Mouse (Mus musculus) G1E (cell line): ENCODE data around the gene Scd1. TPM values are rescaled to one million over a fixed set of nuclear protein-coding genes. Genes with fewer than 3 reads are reported as not detected.

Experiments used
- ATAC-seq: 2 replicates; pipeline ENCODE4 v1.8.0; 2016; ENCODE audit warnings: mild to moderate bottlenecking; ENCODE audit not compliant: insufficient number of reproducible peaks, poor library complexity, low FRiP score, severe bottlenecking; ENCODE audit errors: extremely low read depth
- DNase-seq: peaks from one replicate; pipeline ENCODE4 v3.0.0; 2012; ENCODE audit warnings: low spot score
- H3K27me3 ChIP-seq: 2 replicates; pipeline ENCODE4 v1.6.1; 2012; ENCODE audit warnings: mild to moderate bottlenecking, low read length, inconsistent platforms; ENCODE audit not compliant: insufficient read depth
- H3K36me3 ChIP-seq: replicated peaks from 2 replicates; pipeline ENCODE3; 2012; ENCODE audit warnings: mild to moderate bottlenecking, inconsistent platforms
- H3K4me1 ChIP-seq: 2 replicates; pipeline ENCODE4 v1.6.1; 2012; ENCODE audit warnings: low read depth, low read length, inconsistent platforms, mixed read lengths; ENCODE audit not compliant: insufficient read depth
- H3K4me3 ChIP-seq: 2 replicates; pipeline ENCODE4 v1.5.1; 2012; ENCODE audit warnings: low read depth, mild to moderate bottlenecking, inconsistent platforms, low read length, moderate library complexity, mixed read lengths
- H3K9me3 ChIP-seq: replicated peaks from 2 replicates; pipeline ENCODE4 v1.6.1; 2012; ENCODE audit warnings: inconsistent platforms
- CTCF ChIP-seq: IDR thresholded peaks from 2 replicates; pipeline ENCODE4 v1.5.1; 2012; ENCODE audit warnings: low read depth, low read length, inconsistent platforms, mixed read lengths
- GATA1 ChIP-seq: IDR thresholded peaks from 2 replicates; pipeline ENCODE4 v1.6.1; 2012; ENCODE audit warnings: borderline replicate concordance, low read length, inconsistent platforms, mixed read lengths
- GATA2 ChIP-seq: IDR thresholded peaks from 2 replicates; pipeline ENCODE4 v1.6.1; 2012; ENCODE audit warnings: low read depth, low read length, inconsistent platforms, borderline replicate concordance
- POLR2AphosphoS5 ChIP-seq: IDR thresholded peaks from 2 replicates; pipeline ENCODE4 v1.6.1; 2012; ENCODE audit warnings: low read depth, low read length, inconsistent platforms; ENCODE audit not compliant: insufficient replicate concordance
- TAL1 ChIP-seq: conservative IDR thresholded peaks from 2 replicates; pipeline ENCODE4 v1.6.1; 2012; ENCODE audit warnings: low read depth, low read length, inconsistent platforms, mixed read lengths
- polyA plus RNA-seq: library from polyadenylated mRNA; stranded (reverse); fragments of >175 nt; gene quantifications from 2 replicates; pipeline ENCODE4 v1.2.3, GENCODE M21; 2012
- total RNA-seq, 2 experiments: library from RNA; stranded (forward) in 1 of 2; stranded (reverse) in 1 of 2; fragments of 200-1000 nt in 1 of 2; fragments of >200 nt in 1 of 2; fragmentation: Nextera tagmentation in 1 of 2; gene quantifications; 2 replicates each; pipeline ENCODE4 v1.2.3; 2014 to 2017

Gene Scd1
- total and polyA plus RNA-seq, 3 experiments: 0.38 to 6.6 (median 6.4) TPM

DNA sequence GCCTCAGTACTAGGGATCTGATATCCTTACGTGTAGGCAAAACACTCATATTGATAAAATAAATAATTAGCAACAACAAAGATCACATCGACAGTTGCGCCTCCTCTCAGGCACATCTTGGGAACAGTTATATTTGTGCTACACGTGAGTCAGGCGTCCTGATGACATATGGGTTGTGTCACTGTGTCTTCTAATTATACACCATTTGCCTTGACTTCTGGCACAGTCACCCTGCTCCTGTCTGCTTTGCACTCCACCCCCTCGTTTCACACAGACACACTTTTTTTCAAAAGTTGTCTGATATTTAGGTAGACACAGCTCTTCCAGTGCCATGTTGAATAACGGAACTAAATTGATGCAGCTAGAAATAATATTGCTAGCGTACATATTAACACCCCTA lies 43.6 kb downstream of the Scd1 start:
- no peak for DNase-seq
- Histone ChIP-seq H3K27me3 (peaks cover 16% of the 10 kb centered on the region), H3K36me3 (no peaks in the 10 kb centered on the region), H3K4me3 (no peak overlapping the region), H3K4me1 (peaks cover 6% of the 10 kb centered on the region), H3K9me3 (no peaks in the 10 kb centered on the region)
- ATAC-seq: no peak
- no peak for TF ChIP-seq GATA2
- TF ChIP-seq CTCF: no peak
- TF ChIP-seq TAL1: no peak
- TF ChIP-seq GATA1: no peak
- no peak for TF ChIP-seq POLR2AphosphoS5

DNA sequence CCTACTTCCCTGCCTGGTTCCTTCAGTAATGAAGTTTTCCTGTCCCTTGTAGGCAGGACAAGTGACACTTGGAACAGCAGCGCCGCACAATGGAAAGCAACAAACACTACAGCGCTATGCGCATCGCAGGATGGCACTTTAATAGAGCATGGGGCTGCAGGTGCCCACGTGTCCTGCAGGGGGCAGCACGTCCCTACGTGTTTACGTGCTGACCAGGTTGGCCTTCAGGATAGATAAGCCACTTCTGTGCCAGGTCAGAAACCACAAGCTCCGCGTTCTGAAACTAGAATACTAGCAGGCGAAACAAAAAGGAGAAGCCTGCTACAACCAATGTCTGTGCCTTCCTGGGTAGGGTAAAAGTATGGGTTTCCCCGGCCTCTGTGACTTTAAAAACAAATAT lies 44.1 kb downstream of the Scd1 start:
- Histone ChIP-seq H3K36me3 (no peaks in the 10 kb centered on the region), H3K4me3 (no peak overlapping the region), H3K4me1 (peaks cover 6% of the 10 kb centered on the region), H3K9me3 (no peaks in the 10 kb centered on the region), H3K27me3 (peaks cover 17% of the 10 kb centered on the region)
- DNase-seq: no peak
- TF ChIP-seq CTCF (peak; percentile 97), GATA2 (no peak)
- ATAC-seq: no peak

DNA sequence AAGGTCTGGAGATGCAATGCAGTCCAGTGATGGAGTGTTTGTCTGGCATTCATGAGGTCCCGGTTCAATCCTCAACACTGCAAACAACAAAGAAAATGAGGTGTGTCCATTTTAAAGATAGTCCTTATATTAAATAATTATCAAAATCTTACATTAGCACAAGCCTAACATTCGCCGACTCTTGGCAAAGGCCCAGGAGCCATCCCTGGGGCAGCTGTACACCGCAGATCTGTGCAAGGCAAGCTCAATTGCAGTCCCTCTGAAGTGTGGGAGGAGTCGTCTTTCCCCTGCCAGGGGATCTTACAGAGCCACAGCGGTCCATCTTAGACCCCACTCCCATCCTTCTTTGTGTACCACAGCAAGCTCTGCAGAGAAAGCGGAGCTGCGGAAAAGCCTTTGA lies 49.0 kb downstream of the Scd1 start:
- Histone ChIP-seq H3K4me3 (no peak overlapping the region), H3K4me1 (peaks cover 4% of the 10 kb centered on the region), H3K36me3 (no peaks in the 10 kb centered on the region), H3K27me3 (peaks cover 36% of the 10 kb centered on the region), H3K9me3 (no peaks in the 10 kb centered on the region)
- no peak for DNase-seq
- no peak for ATAC-seq
- TF ChIP-seq GATA2: no peak

DNA sequence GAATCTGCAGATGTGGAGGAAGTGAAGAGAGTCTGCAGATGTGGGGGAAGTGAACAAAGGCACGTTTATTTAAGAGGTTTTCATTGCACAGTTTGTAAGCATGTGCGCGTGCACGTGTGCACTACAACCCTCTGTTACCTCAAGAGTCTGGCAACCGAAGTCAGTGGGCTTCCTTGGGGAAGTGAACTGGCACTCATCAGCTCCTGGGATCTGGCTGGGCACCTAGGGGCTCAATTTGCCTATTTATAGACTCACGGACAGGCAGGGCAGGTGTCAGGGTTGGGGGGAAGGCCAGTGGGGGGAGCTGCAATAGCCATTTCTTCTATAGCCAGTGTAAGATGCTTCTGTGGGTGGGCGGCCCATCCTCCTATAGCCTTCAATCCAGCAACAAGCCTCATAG lies 55.9 kb downstream of the Scd1 start:
- no peak overlapping the region for H3K4me3 ChIP-seq
- no peaks in the 10 kb centered on the region for H3K36me3 ChIP-seq
- DNase-seq (no peak), ATAC-seq (no peak)
- peaks cover 2% of the 10 kb centered on the region for H3K9me3 ChIP-seq
- TF ChIP-seq POLR2AphosphoS5 (no peak), TAL1 (no peak), GATA1 (no peak), CTCF (no peak), GATA2 (no peak)
- peaks cover 3% of the 10 kb centered on the region; the same call in 1 of the 2 replicates for H3K4me1 ChIP-seq
- H3K27me3 ChIP-seq: peaks cover 35% of the 10 kb centered on the region

DNA sequence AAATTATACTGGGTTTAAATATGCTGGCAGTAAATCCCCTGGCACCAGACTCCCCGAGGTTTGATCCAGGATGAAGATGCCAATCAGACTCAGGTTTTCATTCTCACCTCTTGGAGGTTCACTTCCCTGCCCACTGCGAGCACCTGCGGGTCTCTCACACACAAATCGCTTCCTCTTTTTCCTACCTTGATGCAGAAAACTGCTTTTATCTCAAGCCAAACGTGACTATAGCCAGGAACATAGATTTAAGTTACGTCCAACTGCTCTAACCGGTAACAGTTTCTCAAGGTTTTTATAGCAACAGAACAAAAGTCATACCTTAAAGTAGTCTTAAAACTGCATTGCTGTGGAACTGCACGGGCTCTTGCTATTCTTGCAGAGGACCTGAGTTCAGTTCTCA lies 58.0 kb downstream of the Scd1 start:
- Histone ChIP-seq H3K9me3 (peaks cover 2% of the 10 kb centered on the region), H3K36me3 (no peaks in the 10 kb centered on the region), H3K4me1 (peaks cover 3% of the 10 kb centered on the region; the same call in 1 of the 2 replicates), H3K27me3 (peaks cover 29% of the 10 kb centered on the region), H3K4me3 (no peak overlapping the region)
- DNase-seq: no peak
- TF ChIP-seq POLR2AphosphoS5: no peak
- ATAC-seq: no peak

Other genes starting within 250 kb of the Scd1 start
- not detected in 2 replicates for gene Pkd2l1, start 215.4 kb downstream of the Scd1 start, total RNA-seq (2014; fragmentation: Nextera tagmentation)
- gene Pkd2l1, start 215.4 kb downstream of the Scd1 start, total RNA-seq (2017): not detected in 2 replicates
- not detected in 2 replicates for gene Pkd2l1, start 215.4 kb downstream of the Scd1 start, polyA plus RNA-seq
- 0.87 and 3.8 TPM in 2 replicates for gene Scd3, start 204.6 kb downstream of the Scd1 start, total RNA-seq (2014; fragmentation: Nextera tagmentation)
- gene Scd3, start 204.6 kb downstream of the Scd1 start, total RNA-seq (2017): 0.12 and 0.27 TPM in 2 replicates
- gene Scd3, start 204.6 kb downstream of the Scd1 start, polyA plus RNA-seq: 0.11 TPM in 1 of 2 replicates, not detected in the other
- 710 and 771 TPM in 2 replicates for gene Scd2, start 114.2 kb downstream of the Scd1 start, total RNA-seq (2014; fragmentation: Nextera tagmentation)
- gene Scd2, start 114.2 kb downstream of the Scd1 start, total RNA-seq (2017): 537 and 649 TPM in 2 replicates
- 63.8 and 97.6 TPM in 2 replicates for gene Scd2, start 114.2 kb downstream of the Scd1 start, polyA plus RNA-seq
- 0.23 TPM in 1 of 2 replicates, not detected in the other for gene Scd4, start 74.8 kb downstream of the Scd1 start, total RNA-seq (2014; fragmentation: Nextera tagmentation)
- 0.44 and 0.76 TPM in 2 replicates for gene Scd4, start 74.8 kb downstream of the Scd1 start, total RNA-seq (2017)
- 0.10 and 0.13 TPM in 2 replicates for gene Scd4, start 74.8 kb downstream of the Scd1 start, polyA plus RNA-seq
- gene Wnt8b, start 85.6 kb upstream of the Scd1 start, total RNA-seq (2014; fragmentation: Nextera tagmentation): not detected in 2 replicates
- gene Wnt8b, start 85.6 kb upstream of the Scd1 start, total RNA-seq (2017): 0.05 TPM in 1 of 2 replicates, not detected in the other
- gene Wnt8b, start 85.6 kb upstream of the Scd1 start, polyA plus RNA-seq: not detected in 2 replicates
- gene Sec31b, start 138.0 kb upstream of the Scd1 start, total RNA-seq (2014; fragmentation: Nextera tagmentation): 0.98 and 1.4 TPM in 2 replicates
- gene Sec31b, start 138.0 kb upstream of the Scd1 start, total RNA-seq (2017): 0.12 and 0.16 TPM in 2 replicates
- 0.21 and 0.37 TPM in 2 replicates for gene Sec31b, start 138.0 kb upstream of the Scd1 start, polyA plus RNA-seq
- gene Gm20538, start 145.0 kb upstream of the Scd1 start, total RNA-seq (2014; fragmentation: Nextera tagmentation): not detected in 2 replicates
- gene Gm20538, start 145.0 kb upstream of the Scd1 start, total RNA-seq (2017): not detected in 2 replicates
- gene Gm20538, start 145.0 kb upstream of the Scd1 start, polyA plus RNA-seq: not detected in 2 replicates
- 93.1 and 136 TPM in 2 replicates for gene Ndufb8, start 147.6 kb upstream of the Scd1 start, total RNA-seq (2014; fragmentation: Nextera tagmentation)
- 362 and 370 TPM in 2 replicates for gene Ndufb8, start 147.6 kb upstream of the Scd1 start, total RNA-seq (2017)
- gene Ndufb8, start 147.6 kb upstream of the Scd1 start, polyA plus RNA-seq: 214 and 238 TPM in 2 replicates
- gene Hif1an, start 155.0 kb upstream of the Scd1 start, total RNA-seq (2014; fragmentation: Nextera tagmentation): 11.7 and 12.5 TPM in 2 replicates
- 7.4 and 9.9 TPM in 2 replicates for gene Hif1an, start 155.0 kb upstream of the Scd1 start, total RNA-seq (2017)
- gene Hif1an, start 155.0 kb upstream of the Scd1 start, polyA plus RNA-seq: 14.2 and 15.0 TPM in 2 replicates